Mouse (Mus musculus): Measurements from ENCODE around the gene Tjp1. TPM values are rescaled to one million over a fixed set of nuclear protein-coding genes. Genes with fewer than 3 reads are reported as not detected.

Tjp1 gene
- polyA plus RNA-seq, 1 experiment = 209 TPM

GRCm38 (mm10) chr7:65441505-65441904 lies 86.1 kb downstream of the Tjp1 start:
- Histone ChIP-seq H3K9me3 (replicated peaks; ENCODE audit: control insufficient read depth, insufficient read depth, low read length, poor library complexity, severe bottlenecking) (no peaks in the 10 kb centered on the region), H3K9ac (ENCODE audit: low read depth, poor library complexity, severe bottlenecking) (no peak overlapping the region), H3K27ac (ENCODE audit: insufficient read depth, low read length) (no peak overlapping the region), H3K27me3 (ENCODE audit: control insufficient read depth, insufficient read depth, low read length, poor library complexity, severe bottlenecking) (no peaks in the 10 kb centered on the region), H3K4me1 (ENCODE audit: control insufficient read depth, insufficient read depth, low read length) (no peaks in the 10 kb centered on the region), H3K36me3 (ENCODE audit: control insufficient read depth, insufficient read depth, low read length, poor library complexity, severe bottlenecking) (no peaks in the 10 kb centered on the region), H3K4me3 (ENCODE audit: low read depth, low read length) (no peak overlapping the region)
- TF ChIP-seq CTCF (IDR thresholded peaks at IDR 0.05; ENCODE audit: low read depth, low read length) (no peak), POLR2A (IDR thresholded peaks at IDR 0.05; ENCODE audit: insufficient read depth, low read length) (no peak), EP300 (IDR thresholded peaks at IDR 0.05; ENCODE audit: insufficient read depth, low read depth, low read length) (no peak)

- Histone ChIP-seq H3K9ac (ENCODE audit: low read depth, poor library complexity, severe bottlenecking) (no peak overlapping the region), H3K27ac (ENCODE audit: insufficient read depth, low read length) (no peak overlapping the region), H3K36me3 (ENCODE audit: control insufficient read depth, insufficient read depth, low read length, poor library complexity, severe bottlenecking) (no peaks in the 10 kb centered on the region), H3K9me3 (replicated peaks; ENCODE audit: control insufficient read depth, insufficient read depth, low read length, poor library complexity, severe bottlenecking) (no peaks in the 10 kb centered on the region), H3K4me1 (ENCODE audit: control insufficient read depth, insufficient read depth, low read length) (no peaks in the 10 kb centered on the region), H3K27me3 (ENCODE audit: control insufficient read depth, insufficient read depth, low read length, poor library complexity, severe bottlenecking) (no peaks in the 10 kb centered on the region), H3K4me3 (ENCODE audit: low read depth, low read length) (no peak overlapping the region)
- TF ChIP-seq POLR2A (IDR thresholded peaks at IDR 0.05; ENCODE audit: insufficient read depth, low read length) (no peak), EP300 (IDR thresholded peaks at IDR 0.05; ENCODE audit: insufficient read depth, low read depth, low read length) (no peak), CTCF (IDR thresholded peaks at IDR 0.05; ENCODE audit: low read depth, low read length) (no peak)
Measured at GRCm38 (mm10) chr7:65439518-65439917, 88.1 kb downstream of the Tjp1 start.

- Histone ChIP-seq H3K27ac (ENCODE audit: insufficient read depth, low read length) (no peak overlapping the region), H3K9ac (ENCODE audit: low read depth, poor library complexity, severe bottlenecking) (no peak overlapping the region), H3K27me3 (ENCODE audit: control insufficient read depth, insufficient read depth, low read length, poor library complexity, severe bottlenecking) (no peaks in the 10 kb centered on the region), H3K4me1 (ENCODE audit: control insufficient read depth, insufficient read depth, low read length) (no peaks in the 10 kb centered on the region), H3K9me3 (replicated peaks; ENCODE audit: control insufficient read depth, insufficient read depth, low read length, poor library complexity, severe bottlenecking) (no peaks in the 10 kb centered on the region), H3K36me3 (ENCODE audit: control insufficient read depth, insufficient read depth, low read length, poor library complexity, severe bottlenecking) (no peaks in the 10 kb centered on the region), H3K4me3 (ENCODE audit: low read depth, low read length) (no peak overlapping the region)
- no peak for TF ChIP-seq EP300 (IDR thresholded peaks at IDR 0.05; ENCODE audit: insufficient read depth, low read depth, low read length)
- no peak for TF ChIP-seq CTCF (IDR thresholded peaks at IDR 0.05; ENCODE audit: low read depth, low read length)
- no peak for TF ChIP-seq POLR2A (IDR thresholded peaks at IDR 0.05; ENCODE audit: insufficient read depth, low read length)
Measured at GRCm38 (mm10) chr7:65438146-65438545, 89.4 kb downstream of the Tjp1 start.

DNA sequence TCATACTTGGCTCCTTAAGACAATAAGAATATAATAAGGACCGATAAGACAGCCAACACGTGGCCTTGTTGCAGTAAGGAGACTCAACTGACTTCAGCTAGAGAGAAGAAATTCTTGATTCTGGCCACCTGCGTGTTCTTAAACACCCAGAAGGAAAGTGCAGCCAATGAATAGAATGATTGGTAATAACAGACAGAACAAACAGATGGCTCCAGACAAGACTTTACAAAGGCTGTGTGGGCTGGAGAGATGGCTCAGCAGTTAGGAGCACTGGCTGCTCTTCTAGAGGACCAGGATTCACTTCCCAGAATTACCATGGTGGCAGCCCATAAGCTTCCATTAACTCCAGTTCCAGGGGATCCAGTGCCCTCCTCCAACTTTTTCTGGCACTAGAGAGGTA lies 90.7 kb downstream of the Tjp1 start:
- no peak for TF ChIP-seq POLR2A (IDR thresholded peaks at IDR 0.05; ENCODE audit: insufficient read depth, low read length)
- no peak for TF ChIP-seq EP300 (IDR thresholded peaks at IDR 0.05; ENCODE audit: insufficient read depth, low read depth, low read length)
- no peak for TF ChIP-seq CTCF (IDR thresholded peaks at IDR 0.05; ENCODE audit: low read depth, low read length)
- Histone ChIP-seq H3K9me3 (replicated peaks; ENCODE audit: control insufficient read depth, insufficient read depth, low read length, poor library complexity, severe bottlenecking) (no peaks in the 10 kb centered on the region), H3K27ac (ENCODE audit: insufficient read depth, low read length) (no peak overlapping the region), H3K36me3 (ENCODE audit: control insufficient read depth, insufficient read depth, low read length, poor library complexity, severe bottlenecking) (no peaks in the 10 kb centered on the region), H3K27me3 (ENCODE audit: control insufficient read depth, insufficient read depth, low read length, poor library complexity, severe bottlenecking) (no peaks in the 10 kb centered on the region), H3K4me3 (ENCODE audit: low read depth, low read length) (no peak overlapping the region), H3K4me1 (ENCODE audit: control insufficient read depth, insufficient read depth, low read length) (no peaks in the 10 kb centered on the region), H3K9ac (ENCODE audit: low read depth, poor library complexity, severe bottlenecking) (no peak overlapping the region)

DNA sequence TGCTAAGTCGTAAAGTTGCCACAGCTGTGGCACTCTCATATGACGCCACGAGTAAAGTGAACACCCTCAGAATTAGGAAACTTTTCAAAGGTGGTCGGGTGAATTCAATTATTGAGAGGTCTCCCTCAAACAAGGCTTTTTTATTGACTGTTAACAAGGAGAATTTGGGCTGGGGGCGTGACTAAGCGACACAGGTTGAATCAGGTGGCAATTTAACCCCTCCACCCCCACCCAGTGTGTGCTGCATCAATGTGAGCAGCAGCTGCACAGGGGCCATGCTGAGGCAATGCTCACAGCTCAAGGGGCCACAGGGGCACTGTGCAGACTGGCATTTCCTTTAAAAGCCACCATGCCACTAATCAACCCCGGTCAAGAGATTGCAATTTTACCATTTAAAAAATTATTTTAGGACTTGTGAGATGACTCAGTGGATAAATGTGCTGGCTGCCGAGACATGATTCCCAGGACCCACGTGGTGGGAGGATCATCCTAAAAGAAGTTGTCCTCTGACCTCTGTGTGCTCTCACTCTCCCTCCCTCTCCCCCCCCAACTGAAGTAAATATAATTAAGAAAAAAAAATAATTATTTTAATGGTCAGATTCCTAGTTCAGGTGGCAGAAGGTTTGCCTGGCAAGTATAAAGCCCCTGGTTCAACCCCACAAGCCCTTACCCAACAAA lies 96.4 kb downstream of the Tjp1 start:
- no peak for TF ChIP-seq CTCF (IDR thresholded peaks at IDR 0.05; ENCODE audit: low read depth, low read length)
- no peak for TF ChIP-seq POLR2A (IDR thresholded peaks at IDR 0.05; ENCODE audit: insufficient read depth, low read length)
- TF ChIP-seq EP300 (IDR thresholded peaks at IDR 0.05; ENCODE audit: insufficient read depth, low read depth, low read length) = peak; percentile 54; the same call in 1 of the 2 replicates
- no peak overlapping the region for H3K4me3 ChIP-seq (ENCODE audit: low read depth, low read length)
- H3K36me3 ChIP-seq (ENCODE audit: control insufficient read depth, insufficient read depth, low read length, poor library complexity, severe bottlenecking) = no peaks in the 10 kb centered on the region
- no peaks in the 10 kb centered on the region for H3K27me3 ChIP-seq (ENCODE audit: control insufficient read depth, insufficient read depth, low read length, poor library complexity, severe bottlenecking)
- H3K27ac ChIP-seq (ENCODE audit: insufficient read depth, low read length) = peak overlapping the region; percentile 92
- no peak overlapping the region for H3K9ac ChIP-seq (ENCODE audit: low read depth, poor library complexity, severe bottlenecking)
- no peaks in the 10 kb centered on the region for H3K9me3 ChIP-seq (replicated peaks; ENCODE audit: control insufficient read depth, insufficient read depth, low read length, poor library complexity, severe bottlenecking)
- peaks cover 1% of the 10 kb centered on the region for H3K4me1 ChIP-seq (ENCODE audit: control insufficient read depth, insufficient read depth, low read length)

- peak overlapping the region; percentile 85 for H3K27ac ChIP-seq (ENCODE audit: insufficient read depth, low read length)
- peaks cover 1% of the 10 kb centered on the region for H3K4me1 ChIP-seq (ENCODE audit: control insufficient read depth, insufficient read depth, low read length)
- H3K9me3 ChIP-seq (replicated peaks; ENCODE audit: control insufficient read depth, insufficient read depth, low read length, poor library complexity, severe bottlenecking) = no peaks in the 10 kb centered on the region
- no peaks in the 10 kb centered on the region for H3K36me3 ChIP-seq (ENCODE audit: control insufficient read depth, insufficient read depth, low read length, poor library complexity, severe bottlenecking)
- H3K27me3 ChIP-seq (ENCODE audit: control insufficient read depth, insufficient read depth, low read length, poor library complexity, severe bottlenecking) = no peaks in the 10 kb centered on the region
- H3K4me3 ChIP-seq (ENCODE audit: low read depth, low read length) = no peak overlapping the region
- no peak overlapping the region for H3K9ac ChIP-seq (ENCODE audit: low read depth, poor library complexity, severe bottlenecking)
- peak; percentile 92 for TF ChIP-seq EP300 (IDR thresholded peaks at IDR 0.05; ENCODE audit: insufficient read depth, low read depth, low read length)
- TF ChIP-seq POLR2A (IDR thresholded peaks at IDR 0.05; ENCODE audit: insufficient read depth, low read length) = no peak
Measured at GRCm38 (mm10) chr7:65430401-65430800, 97.2 kb downstream of the Tjp1 start.
